Mouse (Mus musculus) liver, postnatal 0 days (tissue): ENCODE measurements around the gene Bglap. TPM values are rescaled to one million over a fixed set of nuclear protein-coding genes. Genes with fewer than 3 reads are reported as not detected.
"Not testable (repeated sequence)": the region's sequence is repeated elsewhere in the genome, so short reads cannot be mapped to it uniquely, and the experiment has no call there.

ENCODE experiments used
- ATAC-seq: fragments of 200-750 bp; cut with Nextera tagmentation; 2 replicates; pipeline ENCODE4 v1.8.0; 2017; ENCODE audit warnings: mild to moderate bottlenecking, moderate library complexity
- DNase-seq: peaks from one replicate; pipeline ENCODE4 v3.0.0-alpha.2; 2016
- H3K27ac ChIP-seq: fragments of 300-500 bp; sonication (generic); 2 replicates; pipeline ENCODE4 v1.5.1; 2014; ENCODE audit warnings: antibody characterized with exemption, moderate library complexity, mild to moderate bottlenecking, low read depth
- H3K27me3 ChIP-seq: fragments of 300-500 bp; sonication (generic); 2 replicates; pipeline ENCODE4 v1.6.1; 2014; ENCODE audit warnings: low read length, control low read depth, mixed read lengths; ENCODE audit not compliant: insufficient read depth
- H3K36me3 ChIP-seq: fragments of 300-500 bp; sonication (generic); replicated peaks from 2 replicates; pipeline ENCODE4 v1.6.1; 2014; ENCODE audit warnings: mild to moderate bottlenecking, control low read depth, low read length, moderate library complexity, mixed read lengths; ENCODE audit not compliant: insufficient read depth
- H3K4me1 ChIP-seq: fragments of 300-500 bp; sonication (generic); 2 replicates; pipeline ENCODE4 v1.6.1; 2014; ENCODE audit warnings: antibody characterized with exemption, mild to moderate bottlenecking, control low read depth; ENCODE audit not compliant: insufficient read depth
- H3K4me2 ChIP-seq: fragments of 300-500 bp; sonication (generic); 2 replicates; pipeline ENCODE4 v1.6.1; 2014; ENCODE audit warnings: low read depth, mild to moderate bottlenecking, low read length, moderate library complexity, mixed read lengths
- H3K4me3 ChIP-seq: fragments of 300-500 bp; sonication (generic); 2 replicates; pipeline ENCODE4 v1.5.1; 2014; ENCODE audit warnings: low read depth, low read length
- H3K9ac ChIP-seq: fragments of 300-500 bp; sonication (generic); replicated peaks from 2 replicates; pipeline ENCODE4 v1.6.1; 2014; ENCODE audit warnings: mild to moderate bottlenecking, moderate library complexity
- H3K9me3 ChIP-seq: fragments of 300-500 bp; sonication (generic); 2 replicates; pipeline ENCODE4 v1.6.1; 2016; ENCODE audit warnings: mild to moderate bottlenecking, control low read depth, low read length, mixed read lengths
- CTCF ChIP-seq: sonication (generic); IDR thresholded peaks from 2 replicates; pipeline ENCODE4 v1.5.1; 2016; ENCODE audit warnings: antibody characterized with exemption, low read depth
- EP300 ChIP-seq: IDR thresholded peaks from 2 replicates; pipeline ENCODE4 v1.6.1; 2016; ENCODE audit warnings: antibody characterized with exemption, low read depth, mild to moderate bottlenecking
- WGBS: fragments of 180-500 bp; shearing (Covaris S2); extraction: QIAGEN DNeasy Blood & Tissue Kit; methylation state at CpG from one replicate; pipeline ENCODE4 v1.1.7; 2014; ENCODE audit not compliant: insufficient replicate concordance; 5-methylcytosine and 5-hydroxymethylcytosine counted together
- polyA plus RNA-seq: library from polyadenylated mRNA; unstranded; fragments of >200 nt; fragmentation: Nextera tagmentation; extraction: Ambion mirVana; gene quantifications from 2 replicates; pipeline ENCODE4 v1.2.1, GENCODE M21; 2015

Gene Bglap
- not detected in 2 replicates for polyA plus RNA-seq

DNA sequence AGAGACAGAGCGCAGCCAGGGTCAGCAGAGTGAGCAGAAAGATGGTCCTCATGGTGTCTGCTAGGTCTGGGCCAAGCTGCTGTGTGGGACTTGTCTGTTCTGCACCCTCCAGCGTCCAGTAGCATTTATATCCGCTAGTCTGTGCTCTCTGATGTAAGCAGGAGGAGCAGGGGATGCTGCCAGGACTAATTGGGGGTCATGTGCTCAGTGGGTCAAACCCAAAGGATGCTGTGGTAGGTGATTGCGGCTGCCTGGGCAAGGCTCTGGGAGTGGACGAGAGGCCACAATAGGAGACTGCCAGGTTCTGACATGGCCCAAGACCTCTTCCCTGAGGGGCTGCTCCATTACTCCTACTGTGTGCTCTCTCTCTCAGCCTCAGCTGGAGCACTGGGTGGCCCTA is at the start of gene Bglap:
TSS of gene Bglap (minus strand) at position 101 of the 400 bp plus-strand sequence.
- H3K27ac ChIP-seq = no peak within 1 kb of the TSS
- WGBS = 76% methylated on average over 5 of the region's 5 CpGs
- TF ChIP-seq EP300 (no peak), CTCF (no peak)
- H3K9me3 ChIP-seq = no peaks in the 10 kb centered on the region
- H3K4me3 ChIP-seq = no peak within 1 kb of the TSS
- ATAC-seq (no peak), DNase-seq (no peak)
- H3K4me2 ChIP-seq = no peak within 1 kb of the TSS
- H3K9ac ChIP-seq = no peak within 1 kb of the TSS
- peaks cover 3% of the 10 kb centered on the region; the same call in 1 of the 2 replicates for H3K4me1 ChIP-seq
- H3K27me3 ChIP-seq = no peaks in the 10 kb centered on the region
- no peaks in the 10 kb centered on the region for H3K36me3 ChIP-seq

DNA sequence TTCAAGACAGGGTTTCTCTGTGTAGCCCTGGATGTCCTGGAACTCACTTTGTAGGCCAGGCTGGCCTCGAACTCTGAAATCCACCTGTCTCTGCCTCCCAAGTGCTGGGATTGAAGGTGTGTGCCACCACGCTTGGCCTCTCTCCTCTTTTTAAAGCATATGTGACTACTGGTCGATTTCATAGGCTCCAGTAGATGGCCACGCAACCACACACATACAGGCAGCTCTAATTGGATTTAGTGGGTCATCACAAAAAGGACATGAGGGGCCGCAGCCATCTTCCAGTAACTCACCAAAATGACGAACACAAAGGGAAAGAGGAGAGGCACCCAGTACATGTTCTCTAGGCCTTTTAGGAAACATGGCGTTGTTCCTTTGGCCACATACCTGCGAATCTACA is 44.4 kb upstream of the Bglap start:
- DNase-seq, H3K36me3 ChIP-seq, H3K27ac ChIP-seq, H3K9ac ChIP-seq, ATAC-seq, H3K4me2 ChIP-seq, H3K4me3 ChIP-seq, H3K9me3 ChIP-seq, H3K27me3 ChIP-seq: not testable (repeated sequence)
- peaks cover 14% of the 10 kb centered on the region for H3K4me1 ChIP-seq
- WGBS = 73% methylated on average over 8 of the region's 8 CpGs
- peak; percentile 43 for TF ChIP-seq CTCF

DNA sequence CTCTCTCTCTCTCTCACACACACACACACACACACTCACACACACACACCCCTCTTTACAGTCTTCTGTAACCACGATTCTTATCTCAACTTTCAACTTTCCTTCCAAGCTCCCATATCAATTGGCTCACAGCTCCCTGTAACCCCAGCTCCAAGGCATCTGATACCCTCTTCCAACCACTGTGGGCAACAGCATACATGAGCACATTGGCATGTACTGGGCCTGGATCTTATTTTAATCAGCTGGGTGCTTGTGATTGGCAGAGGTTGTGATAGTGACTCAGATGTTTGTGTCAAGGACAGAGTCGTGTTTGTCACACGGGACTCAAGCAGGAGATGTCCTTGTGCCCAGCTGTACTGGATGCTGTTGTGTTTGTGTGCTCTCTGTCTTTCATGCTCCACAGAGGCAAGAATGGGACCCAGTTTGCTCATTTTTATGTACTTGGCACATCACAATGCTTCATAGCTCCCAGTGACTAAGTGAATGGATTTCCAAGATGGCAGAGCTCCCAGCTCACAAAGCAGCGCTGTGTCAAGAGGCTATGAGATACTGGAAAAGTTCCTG is 43.2 kb upstream of the Bglap start:
- Histone ChIP-seq H3K4me3 (no peak overlapping the region), H3K27me3 (no peaks in the 10 kb centered on the region), H3K9me3 (no peaks in the 10 kb centered on the region), H3K4me2 (no peak overlapping the region), H3K36me3 (no peaks in the 10 kb centered on the region), H3K4me1 (peaks cover 24% of the 10 kb centered on the region), H3K9ac (no peak overlapping the region), H3K27ac (no peak overlapping the region)
- WGBS = 59% methylated on average over 4 of the region's 4 CpGs
- TF ChIP-seq EP300 (no peak), CTCF (no peak)
- ATAC-seq = no peak
- DNase-seq = no peak

DNA sequence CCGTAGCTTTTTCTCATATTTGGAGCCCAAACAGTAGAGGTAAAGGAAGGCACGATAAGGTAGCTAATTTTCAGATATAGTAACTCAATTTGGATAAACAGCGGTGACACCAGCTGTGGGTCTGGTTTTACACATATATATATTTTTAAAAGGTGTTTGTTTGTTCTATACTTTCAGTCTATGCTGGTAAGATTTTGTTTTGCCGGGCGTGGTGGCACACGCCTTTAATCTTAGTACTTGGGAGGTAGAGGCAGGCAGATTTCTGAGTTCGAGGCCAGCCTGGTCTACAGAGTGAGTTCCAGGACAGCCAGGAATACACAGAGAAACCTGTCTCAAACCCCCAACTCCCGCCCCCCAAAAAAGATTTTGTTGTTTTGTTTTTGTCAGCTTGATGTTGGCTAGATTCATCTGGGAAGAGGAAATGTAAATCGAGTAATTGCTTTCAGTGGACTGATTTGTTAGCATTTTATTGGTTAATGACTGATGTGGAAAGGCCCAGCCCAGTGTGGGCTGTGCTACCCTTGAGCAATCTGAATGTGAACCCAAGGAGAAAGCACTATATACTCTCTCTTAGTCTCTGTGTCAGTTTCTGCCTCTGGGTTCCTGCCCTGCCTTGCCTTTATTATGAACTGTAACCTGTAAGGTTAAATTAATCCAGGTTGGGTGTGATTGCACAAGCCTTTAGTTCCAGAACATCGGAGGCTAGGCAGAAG is 41.6 kb upstream of the Bglap start:
- H3K4me1 ChIP-seq = peaks cover 39% of the 10 kb centered on the region
- H3K9me3 ChIP-seq = no peaks in the 10 kb centered on the region
- H3K4me3 ChIP-seq = 0 out of 2 replicates have a peak overlapping the region, but pooled peaks have one; percentile 70
- no peak for DNase-seq
- H3K27ac ChIP-seq = 0 out of 2 replicates have a peak overlapping the region, but pooled peaks have one; percentile 34
- 74% methylated on average over 10 of the region's 10 CpGs for whole genome bisulfite sequencing
- H3K36me3 ChIP-seq = peaks cover 4% of the 10 kb centered on the region
- no peak for TF ChIP-seq EP300
- no peak for TF ChIP-seq CTCF
- ATAC-seq = no peak
- H3K9ac ChIP-seq = no peak overlapping the region
- H3K4me2 ChIP-seq = peak overlapping the region; percentile 60; the same call in 1 of the 2 replicates
- no peaks in the 10 kb centered on the region for H3K27me3 ChIP-seq

DNA sequence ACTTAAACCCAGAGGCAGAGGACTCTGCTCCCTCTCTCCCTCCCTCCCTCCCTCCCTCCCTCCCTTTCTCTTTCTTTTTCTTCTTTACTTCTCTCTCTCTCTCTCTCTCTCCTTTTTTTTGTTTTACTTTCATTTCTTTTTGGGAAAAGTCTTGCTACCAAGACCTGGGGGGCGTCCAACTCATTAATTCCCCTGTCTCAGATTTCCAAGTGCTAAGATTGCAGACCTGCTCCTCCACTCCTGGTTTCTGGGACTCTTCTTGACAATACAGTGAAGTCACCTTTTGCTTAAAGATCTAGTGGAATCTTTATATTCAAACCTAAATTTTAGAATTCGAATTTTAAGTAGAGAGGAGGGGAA is 41.0 kb upstream of the Bglap start:
- Histone ChIP-seq H3K4me3 (peak overlapping the region; percentile 70; the same call in 1 of the 2 replicates), H3K9ac (no peak overlapping the region), H3K4me2 (peak overlapping the region; percentile 60), H3K36me3 (peaks cover 9% of the 10 kb centered on the region), H3K9me3 (no peaks in the 10 kb centered on the region), H3K27me3 (no peaks in the 10 kb centered on the region), H3K4me1 (peaks cover 40% of the 10 kb centered on the region), H3K27ac (peak overlapping the region; percentile 34; the same call in 1 of the 2 replicates)
- 12% methylated on average over 2 of the region's 2 CpGs for WGBS
- TF ChIP-seq CTCF (no peak), EP300 (no peak)
- ATAC-seq = no peak
- no peak for DNase-seq

DNA sequence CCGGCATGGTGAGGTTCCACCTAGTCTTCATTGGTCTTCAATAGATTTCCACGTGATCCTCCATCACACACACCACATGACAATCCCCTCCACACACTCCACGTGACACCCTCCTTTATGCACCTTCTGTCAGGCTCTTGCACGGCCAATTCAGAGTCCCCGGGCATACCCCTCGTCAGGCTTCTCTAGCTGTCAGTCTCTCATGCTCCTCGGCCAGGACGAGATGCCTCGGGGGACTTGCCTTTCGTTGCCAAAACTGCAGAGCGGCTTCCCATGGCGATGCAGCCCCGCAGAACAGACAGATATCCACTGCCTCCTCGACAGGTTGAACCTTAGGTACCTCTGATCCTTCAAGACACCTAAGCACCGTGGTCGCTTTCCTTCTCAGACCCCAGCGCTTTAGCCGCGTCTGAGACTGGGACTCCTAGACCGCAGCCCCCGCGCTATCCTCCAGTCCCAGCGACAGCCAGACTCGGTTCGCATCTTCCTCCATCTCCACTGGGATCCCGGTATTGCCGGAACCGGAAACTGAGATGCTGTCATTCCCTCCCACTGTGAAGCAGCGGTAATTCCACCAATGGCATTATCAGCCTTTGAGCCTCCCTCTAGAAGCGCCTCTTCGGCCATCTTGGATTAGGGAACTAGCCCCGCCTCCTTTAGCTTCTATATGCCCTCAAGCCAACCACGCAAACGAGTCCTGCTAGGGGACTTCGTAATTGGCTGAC is 40.5 kb upstream of the Bglap start, which contains the start of gene Slc25a44:
TSS of gene Slc25a44 (minus strand) at position 535 of the 725 bp plus-strand sequence.
- WGBS = under 1% methylated on average over 35 of the region's 35 CpGs
- peaks cover 40% of the 10 kb centered on the region for H3K4me1 ChIP-seq
- ATAC-seq = peak; percentile 93
- peak within 1 kb of the TSS; percentile 70 for H3K4me3 ChIP-seq
- H3K9me3 ChIP-seq = no peaks in the 10 kb centered on the region
- peak within 1 kb of the TSS; percentile 66 for H3K9ac ChIP-seq
- H3K27me3 ChIP-seq = no peaks in the 10 kb centered on the region
- H3K4me2 ChIP-seq = peak within 1 kb of the TSS; percentile 84
- TF ChIP-seq EP300 (0 out of 2 replicates have a peak, but pooled peaks have one; percentile 36), CTCF (no peak)
- DNase-seq = peak; percentile 94
- peaks cover 15% of the 10 kb centered on the region for H3K36me3 ChIP-seq
- H3K27ac ChIP-seq = peak within 1 kb of the TSS; percentile 69
